Mouse (Mus musculus) liver, adult 2 months (tissue): ENCODE measurements around the gene Plch2. TPM values are rescaled to one million over a fixed set of nuclear protein-coding genes. Genes with fewer than 3 reads are reported as not detected.

Experiments
- DNase-seq: peaks from one replicate; pipeline ENCODE4 v3.0.0-alpha.2; 2011; ENCODE audit warnings: low read depth, low spot score; ENCODE audit errors: extremely low read depth
- H3K27ac ChIP-seq: fragments of 200-500 bp; replicated peaks from 2 replicates; pipeline ENCODE4 v1.5.1; 2012; ENCODE audit warnings: low read depth, mild to moderate bottlenecking, control low read depth, inconsistent platforms, low read length; ENCODE audit not compliant: insufficient read depth
- H3K27me3 ChIP-seq: fragments of 200-500 bp; 2 replicates; pipeline ENCODE4 v1.6.1; 2012; ENCODE audit warnings: mild to moderate bottlenecking, moderate library complexity, low read length, inconsistent platforms; ENCODE audit not compliant: control insufficient read depth, insufficient read depth
- H3K36me3 ChIP-seq: fragments of 200-500 bp; 2 replicates; pipeline ENCODE4 v1.6.1; 2012; ENCODE audit warnings: low read length, inconsistent platforms; ENCODE audit not compliant: control insufficient read depth, insufficient read depth
- H3K4me1 ChIP-seq: fragments of 200-500 bp; 2 replicates; pipeline ENCODE4 v1.6.1; 2011; ENCODE audit warnings: low read length; ENCODE audit not compliant: control insufficient read depth, insufficient read depth
- H3K4me3 ChIP-seq: fragments of 200-500 bp; 2 replicates; pipeline ENCODE4 v1.5.1; 2011; ENCODE audit warnings: low read depth, mild to moderate bottlenecking, control low read depth, low read length, moderate library complexity; ENCODE audit not compliant: insufficient read depth
- H3K79me2 ChIP-seq: fragments of 200-500 bp; 2 replicates; pipeline ENCODE4 v1.6.1; 2012; ENCODE audit warnings: inconsistent platforms, mild to moderate bottlenecking, low read length, moderate library complexity; ENCODE audit not compliant: control insufficient read depth, insufficient read depth
- H3K9ac ChIP-seq: fragments of 200-500 bp; 2 replicates; pipeline ENCODE4 v1.6.1; 2012; ENCODE audit warnings: low read depth, mild to moderate bottlenecking, control low read depth, inconsistent platforms, low read length
- CTCF ChIP-seq: fragments of 200-500 bp; IDR thresholded peaks from 2 replicates; pipeline ENCODE4 v1.5.1; 2011; ENCODE audit warnings: low read depth, low read length, control low read depth
- POLR2A ChIP-seq: fragments of 200-500 bp; IDR thresholded peaks from 2 replicates; pipeline ENCODE4 v1.6.1; 2011; ENCODE audit warnings: low read length, control low read depth; ENCODE audit not compliant: insufficient read depth; ENCODE audit errors: extremely low read depth
- WGBS: fragments of 180-500 bp; shearing (Covaris S2); methylation state at CpG from one replicate; pipeline ENCODE4 v1.1.7; 2018; 5-methylcytosine and 5-hydroxymethylcytosine counted together
- polyA plus RNA-seq: library from polyadenylated mRNA; depleted of rRNA; stranded (reverse); fragments of >200 nt; gene quantifications from 2 replicates; pipeline ENCODE4 v1.2.3, GENCODE M21; 2012; rRNA removed
- total RNA-seq: library from RNA; depleted of rRNA; stranded (reverse); fragments of >200 nt; gene quantifications from 2 replicates; pipeline ENCODE4 v1.2.3, GENCODE M21; 2014; rRNA removed

Gene Plch2
- total RNA-seq (0.07 TPM in 1 of 2 replicates, not detected in the other), polyA plus RNA-seq (0.01 and 0.04 TPM in 2 replicates)

- no peak for TF ChIP-seq POLR2A
- TF ChIP-seq CTCF = no peak
- Histone ChIP-seq H3K9ac (no peak within 1 kb of the TSS), H3K27ac (no peak within 1 kb of the TSS), H3K36me3 (no peaks in the 10 kb centered on the region), H3K79me2 (no peaks in the 10 kb centered on the region), H3K27me3 (no peaks in the 10 kb centered on the region), H3K4me3 (no peak within 1 kb of the TSS), H3K4me1 (no peaks in the 10 kb centered on the region)
- no peak for DNase-seq
- WGBS = 77% methylated on average over 10 of the region's 10 CpGs
These were observed at the start of gene Plch2 for GRCm38 (mm10) chr4:155056724-155057123. Gene Plch2 (minus strand): TSS chr4:155056784.

GRCm38 (mm10) chr4:155098572-155098971 lies 42.0 kb upstream of the Plch2 start:
- H3K4me3 ChIP-seq = no peak overlapping the region
- WGBS = 84% methylated on average over 4 of the region's 4 CpGs
- H3K36me3 ChIP-seq = no peaks in the 10 kb centered on the region
- no peak overlapping the region for H3K9ac ChIP-seq
- H3K27ac ChIP-seq = no peak overlapping the region
- no peaks in the 10 kb centered on the region for H3K79me2 ChIP-seq
- H3K27me3 ChIP-seq = no peaks in the 10 kb centered on the region
- H3K4me1 ChIP-seq = no peaks in the 10 kb centered on the region
- DNase-seq = no peak
- no peak for TF ChIP-seq POLR2A
- TF ChIP-seq CTCF = no peak

GRCm38 (mm10) chr4:155097452-155097851 lies 40.9 kb upstream of the Plch2 start:
- Histone ChIP-seq H3K27me3 (no peaks in the 10 kb centered on the region), H3K36me3 (no peaks in the 10 kb centered on the region), H3K27ac (no peak overlapping the region), H3K9ac (no peak overlapping the region), H3K4me1 (no peaks in the 10 kb centered on the region), H3K79me2 (no peaks in the 10 kb centered on the region), H3K4me3 (no peak overlapping the region)
- TF ChIP-seq CTCF (no peak), POLR2A (no peak)
- no peak for DNase-seq
- 87% methylated on average over 6 of the region's 6 CpGs for WGBS

- Histone ChIP-seq H3K4me3 (no peak overlapping the region), H3K27ac (no peak overlapping the region), H3K79me2 (no peaks in the 10 kb centered on the region), H3K4me1 (no peaks in the 10 kb centered on the region), H3K27me3 (no peaks in the 10 kb centered on the region), H3K9ac (no peak overlapping the region), H3K36me3 (no peaks in the 10 kb centered on the region)
- no peak for DNase-seq
- WGBS = 92% methylated on average over 8 of the region's 8 CpGs
- TF ChIP-seq CTCF = no peak
- TF ChIP-seq POLR2A = no peak
These were observed 39.4 kb upstream of the Plch2 start for GRCm38 (mm10) chr4:155095967-155096366.

- Histone ChIP-seq H3K4me3 (no peak overlapping the region), H3K36me3 (no peaks in the 10 kb centered on the region), H3K27ac (no peak overlapping the region), H3K27me3 (no peaks in the 10 kb centered on the region), H3K4me1 (no peaks in the 10 kb centered on the region), H3K9ac (no peak overlapping the region), H3K79me2 (no peaks in the 10 kb centered on the region)
- TF ChIP-seq POLR2A (no peak), CTCF (peak; percentile 99)
- peak; percentile 69 for DNase-seq
- 42% methylated on average over 8 of the region's 8 CpGs for WGBS
These were observed 38.8 kb upstream of the Plch2 start for GRCm38 (mm10) chr4:155095238-155095900.

GRCm38 (mm10) chr4:155094565-155094964 lies 38.0 kb upstream of the Plch2 start:
- Histone ChIP-seq H3K79me2 (no peaks in the 10 kb centered on the region), H3K27ac (no peak overlapping the region), H3K4me3 (no peak overlapping the region), H3K9ac (no peak overlapping the region), H3K4me1 (no peaks in the 10 kb centered on the region), H3K36me3 (no peaks in the 10 kb centered on the region), H3K27me3 (no peaks in the 10 kb centered on the region)
- 72% methylated on average over 3 of the region's 3 CpGs for WGBS
- DNase-seq = no peak
- TF ChIP-seq CTCF (peak; percentile 87), POLR2A (no peak)
